Mouse (Mus musculus) C2C12 (cell line): ENCODE measurements at regions not wholly inside any gene's neighbourhood (a gene's known extent, or its start where the extent isn't known, plus 50 kb on each side); places are given as distances from the start of the nearest gene placed in this dataset.

ENCODE experiments used
- CTCF ChIP-seq: IDR thresholded peaks from one replicate; pipeline ENCODE4 v1.5.1; 2011; ENCODE audit not compliant: control insufficient read depth, insufficient read depth, insufficient read length
- MAX ChIP-seq: IDR thresholded peaks from one replicate; pipeline ENCODE4 v1.6.1; 2011; ENCODE audit warnings: mild to moderate bottlenecking, control low read depth
- MYOG ChIP-seq: IDR thresholded peaks from one replicate; pipeline ENCODE4 v1.6.1; 2011; ENCODE audit not compliant: control insufficient read depth, insufficient read length; ENCODE audit errors: extremely low read depth

GRCm38 (mm10) chr14:67156366-67156765 is 1147.4 kb upstream of the Gulo start:
- TF ChIP-seq CTCF (no peak), MYOG (no peak), MAX (no peak)
